Mouse (Mus musculus): ENCODE measurements around the gene Fndc10.
"Not testable (repeated sequence)": the region's sequence is repeated elsewhere in the genome, so short reads cannot be mapped to it uniquely, and the experiment has no call there.

Fndc10 gene

DNA sequence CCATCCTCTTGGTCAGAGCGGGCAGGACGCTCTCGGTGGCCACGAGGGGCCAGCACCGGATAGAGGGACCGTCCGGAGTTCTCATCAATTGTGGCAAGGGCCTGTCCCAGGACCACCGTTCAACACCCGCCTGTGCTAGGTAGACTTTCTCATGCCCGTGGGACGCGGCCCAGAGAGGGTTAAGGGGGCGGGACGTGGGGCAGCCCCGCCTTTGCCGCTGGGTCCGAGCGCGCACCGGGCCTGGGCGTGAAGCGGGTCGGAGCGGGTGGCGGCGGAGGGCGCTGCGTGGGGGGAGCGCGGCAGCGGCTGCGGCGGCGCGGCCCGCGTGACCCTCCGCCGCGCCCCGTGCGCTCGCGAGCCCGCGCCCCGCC lies at the start of gene Fndc10:
Gene Fndc10, plus strand, starts transcription at position 232 of the 371 bp plus-strand sequence.
- in situ Hi-C loops (cut with MboI, MseI): no loop called here

DNA sequence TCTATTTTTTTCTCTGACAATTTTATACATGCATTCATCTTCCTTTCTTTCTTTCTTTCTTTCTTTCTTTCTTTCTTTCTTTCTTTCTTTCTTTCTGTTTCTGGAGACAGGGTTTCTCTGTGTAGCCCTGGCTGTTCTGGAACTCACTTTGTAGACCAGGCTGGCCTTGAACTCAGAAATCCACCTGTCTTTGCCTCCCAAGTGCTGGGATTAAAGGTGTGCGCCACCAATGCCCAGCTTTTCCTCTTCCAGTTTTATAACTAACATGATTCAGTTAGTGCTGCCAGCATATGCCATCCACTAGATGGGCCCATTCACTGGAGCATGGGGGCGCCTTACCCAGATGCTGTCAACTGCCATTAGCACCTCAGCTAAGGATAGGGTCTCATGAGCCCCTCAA lies 48.8 kb upstream of the Fndc10 start, which contains the start of gene Gm10563:
Gene Gm10563, minus strand, starts transcription at position 101 of the 400 bp plus-strand sequence.
- in situ Hi-C loops (cut with MboI, MseI): not testable (repeated sequence)

GRCm38 (mm10) chr4:155645721-155646120 lies 48.4 kb upstream of the Fndc10 start:
- in situ Hi-C loops (cut with MboI, MseI): no loop called here

DNA sequence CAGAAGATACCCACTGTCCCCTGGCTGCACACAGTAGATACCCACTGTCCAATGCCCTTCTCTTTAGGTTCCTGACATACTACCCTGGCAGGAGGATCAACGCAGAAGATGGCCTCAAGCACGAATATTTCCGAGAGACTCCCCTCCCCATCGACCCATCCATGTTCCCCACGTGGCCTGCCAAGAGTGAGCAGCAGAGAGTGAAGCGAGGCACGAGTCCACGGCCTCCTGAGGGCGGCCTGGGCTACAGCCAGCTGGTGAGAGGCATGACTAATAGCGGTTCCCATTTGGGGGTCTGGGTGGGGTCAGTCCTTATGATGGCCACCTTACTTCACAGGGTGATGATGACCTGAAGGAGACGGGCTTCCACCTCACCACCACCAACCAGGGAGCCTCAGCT lies 44.8 kb upstream of the Fndc10 start:
- in situ Hi-C loops (cut with MboI, MseI): no loop called here

DNA sequence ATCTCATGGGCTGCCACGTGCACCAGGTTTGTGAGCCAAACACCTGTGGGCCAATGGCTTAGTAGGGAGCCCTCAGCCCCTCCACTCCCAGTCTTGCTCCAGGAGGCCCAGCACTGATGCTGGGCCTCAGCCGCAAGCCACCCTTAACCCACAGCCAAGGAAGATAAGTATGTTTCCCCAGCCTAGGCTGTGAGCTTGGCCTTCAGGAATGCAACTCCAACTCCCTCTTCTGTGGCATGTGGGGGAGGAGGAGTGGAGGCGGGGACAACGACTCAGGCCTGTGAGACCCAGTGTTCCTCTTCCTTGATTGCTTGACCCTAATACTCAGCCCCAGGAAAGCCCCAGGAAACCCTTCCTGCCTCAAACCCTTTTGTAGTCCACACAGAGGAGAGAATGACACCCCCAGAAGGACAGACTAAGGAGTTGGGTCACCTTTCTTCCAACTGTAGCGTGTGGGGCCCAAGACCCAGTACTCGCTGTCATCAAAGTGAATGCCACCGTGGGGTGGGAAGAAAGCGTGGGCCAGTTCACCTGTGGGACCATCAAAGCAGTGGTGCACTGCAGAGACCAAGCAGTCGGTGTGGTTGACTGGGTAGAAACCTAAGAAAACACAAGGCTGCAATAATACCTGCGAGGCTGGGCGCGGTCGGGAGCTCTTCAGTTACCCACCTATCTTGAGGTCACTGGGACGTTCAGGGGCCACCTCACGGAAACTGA lies 42.4 kb upstream of the Fndc10 start:
- in situ Hi-C loops (cut with MboI, MseI): no loop called here

GRCm38 (mm10) chr4:155652283-155653085 lies 41.7 kb upstream of the Fndc10 start:
- in situ Hi-C loops (cut with MboI, MseI): no loop called here

DNA sequence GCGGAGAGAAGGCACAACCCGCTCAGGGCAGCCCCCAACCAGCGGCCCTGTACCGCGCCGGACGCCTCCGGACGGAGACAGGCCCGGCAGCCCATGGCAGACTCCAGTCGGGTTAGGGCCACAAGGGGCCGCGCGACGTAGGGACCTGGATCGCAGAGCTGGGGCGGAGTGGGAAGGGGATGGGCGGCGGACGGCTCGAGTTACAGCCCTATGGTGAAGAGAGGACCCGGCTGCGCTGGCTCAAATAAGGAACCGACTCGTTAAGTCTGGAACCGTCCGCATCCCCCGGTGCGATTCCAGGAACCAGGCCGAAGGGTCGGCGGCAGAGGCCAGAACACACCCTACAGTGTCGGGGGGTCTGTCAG lies 41.1 kb upstream of the Fndc10 start, which contains the start of gene Mmp23:
Gene Mmp23, minus strand, starts transcription at position 299 of the 365 bp plus-strand sequence.
- in situ Hi-C loops (cut with MboI, MseI): no loop called here

GRCm38 (mm10) chr4:155653451-155654182 lies 40.5 kb upstream of the Fndc10 start:
- in situ Hi-C loops (cut with MboI, MseI): no loop called here

GRCm38 (mm10) chr4:155654183-155654455 lies 40.0 kb upstream of the Fndc10 start:
- in situ Hi-C loops (cut with MboI, MseI): no loop called here

DNA sequence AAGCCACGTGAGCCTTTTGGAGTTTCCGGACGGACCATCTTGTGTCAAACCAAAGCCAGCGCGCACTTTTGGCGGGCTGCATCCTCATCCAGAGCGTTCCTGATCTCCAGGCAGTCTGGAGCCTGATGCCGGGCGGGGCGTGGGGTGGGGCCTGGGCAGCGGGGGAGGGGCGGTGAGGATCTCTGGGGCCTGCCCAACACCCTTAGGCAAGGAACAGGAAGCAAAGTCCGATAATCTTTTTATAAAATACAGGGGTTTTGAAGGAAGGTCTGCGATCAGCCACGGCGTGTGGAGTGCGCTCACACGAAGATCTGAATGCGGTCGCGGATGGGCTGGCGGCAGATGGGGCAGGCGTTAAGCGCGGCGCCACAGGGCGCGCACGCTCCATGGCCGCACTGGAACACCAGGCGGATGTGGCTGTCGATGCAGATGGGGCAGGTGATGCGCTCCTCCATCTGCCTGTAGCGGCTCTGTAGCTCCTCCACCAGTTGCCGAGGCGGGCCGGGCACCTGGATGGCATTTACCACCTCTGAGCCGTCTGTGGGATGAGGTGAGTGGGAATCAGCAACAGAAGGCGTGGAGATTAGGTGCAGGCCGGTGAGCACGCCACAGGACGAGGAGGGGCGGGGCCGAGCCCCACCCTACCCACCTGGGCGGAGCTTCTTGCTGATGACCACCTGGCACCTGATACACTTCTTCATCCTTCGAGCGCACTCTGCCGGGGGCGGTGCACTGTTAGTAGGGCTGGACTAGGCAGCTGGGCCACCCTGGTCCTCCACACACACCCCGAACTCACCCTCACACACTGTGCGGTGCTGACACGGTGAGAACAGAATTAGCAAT lies 39.5 kb upstream of the Fndc10 start:
- in situ Hi-C loops (cut with MboI, MseI): no loop called here

DNA sequence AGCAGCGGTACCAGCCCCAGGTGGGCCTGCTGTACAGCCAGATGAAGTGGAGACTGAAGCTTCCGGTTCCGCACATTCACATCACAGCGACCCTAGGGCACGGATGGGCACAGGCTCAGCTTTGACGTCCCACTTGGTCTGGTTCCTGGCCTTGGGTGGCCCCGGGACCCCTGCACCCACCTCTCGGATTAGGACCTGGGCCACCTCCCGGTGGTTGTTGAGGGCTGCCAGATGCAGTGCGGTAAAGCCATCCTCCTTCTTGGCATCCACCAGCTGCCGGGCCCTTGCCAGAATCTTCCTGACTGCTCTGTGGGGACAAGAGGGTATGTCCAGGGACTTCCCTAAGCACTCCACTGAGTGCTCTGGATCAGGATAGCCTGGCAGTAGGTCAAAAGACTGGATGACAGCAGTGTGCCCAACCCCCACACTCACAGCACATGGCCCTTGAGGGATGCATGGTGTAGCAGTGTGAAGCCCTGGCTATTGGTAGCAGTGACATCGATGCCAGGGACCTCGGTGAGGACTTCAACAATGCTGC lies 37.9 kb upstream of the Fndc10 start:
- in situ Hi-C loops (cut with MboI, MseI): no loop called here

GRCm38 (mm10) chr4:155658961-155659360 lies 35.2 kb upstream of the Fndc10 start:
- in situ Hi-C loops (cut with MboI, MseI): no loop called here

- in situ Hi-C loops (cut with MboI, MseI): no loop called here
Measured at GRCm38 (mm10) chr4:155660641-155661040, 33.5 kb upstream of the Fndc10 start.

DNA sequence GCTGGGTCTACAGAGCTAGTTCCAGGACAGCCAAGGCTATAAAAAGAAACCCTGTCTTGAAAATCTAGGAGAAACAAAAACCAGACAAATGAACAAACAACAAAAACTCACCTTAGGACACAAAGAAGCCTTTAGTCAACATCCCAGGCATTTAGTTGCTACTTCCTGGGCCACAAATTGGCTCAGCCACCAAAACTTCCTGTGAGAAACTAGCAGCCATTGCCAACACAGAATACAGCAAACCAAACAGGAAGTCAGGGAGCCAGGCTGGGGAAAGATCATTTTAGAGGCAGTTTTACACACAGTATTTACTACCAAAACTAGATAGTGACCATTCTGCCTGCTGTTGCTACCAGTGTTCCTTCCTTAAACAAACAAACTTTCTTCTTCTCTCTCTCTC lies 27.2 kb upstream of the Fndc10 start:
- in situ Hi-C loops (cut with MboI, MseI): no loop called here

- in situ Hi-C loops (cut with MboI, MseI): no loop called here
Measured at GRCm38 (mm10) chr4:155668689-155669597, 25.2 kb upstream of the Fndc10 start, which contains the start of gene Mib2. TSS of gene Mib2 (minus strand) at chr4:155669198.

DNA sequence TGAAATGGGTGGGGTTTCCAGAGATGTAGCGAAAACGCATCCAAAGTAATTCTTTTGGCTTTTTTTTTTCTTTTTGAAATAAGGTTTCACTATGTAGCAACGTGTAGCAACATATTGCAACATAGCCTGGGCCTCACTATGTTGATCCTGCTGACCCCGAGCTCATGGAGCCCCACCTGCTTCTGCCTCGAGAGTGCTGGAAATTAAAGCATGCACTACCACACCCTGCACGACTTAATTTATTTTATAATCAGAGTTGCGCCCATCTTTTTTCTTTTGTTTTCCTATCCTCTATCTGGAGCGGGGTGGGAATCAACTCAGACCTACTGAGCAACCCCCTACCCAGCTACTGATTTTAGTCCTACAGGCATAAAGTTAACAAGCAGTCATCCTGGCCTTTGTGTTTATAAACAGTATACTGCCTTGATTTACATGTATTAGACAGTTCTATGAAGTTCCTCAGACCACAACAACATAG lies 24.5 kb upstream of the Fndc10 start:
- in situ Hi-C loops (cut with MboI, MseI): no loop called here

DNA sequence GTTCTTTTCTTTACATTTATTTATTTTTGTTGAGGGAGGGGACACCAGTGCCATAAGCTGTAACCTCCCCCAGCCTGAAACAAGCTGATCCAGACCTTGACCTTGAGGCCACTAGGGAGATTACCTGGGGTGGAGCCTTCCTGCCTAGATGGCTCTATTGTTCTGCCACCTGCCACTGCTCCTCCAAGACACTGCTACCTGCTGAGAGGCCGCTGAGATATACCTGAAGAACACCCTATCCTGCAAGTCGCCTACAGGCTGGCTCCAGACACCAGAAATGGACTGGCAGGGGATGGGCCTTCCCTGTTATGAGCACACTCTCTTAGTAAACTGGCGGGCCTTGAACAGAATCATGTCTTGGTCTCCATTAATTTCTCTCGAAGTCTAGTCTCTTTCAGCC lies 23.9 kb upstream of the Fndc10 start:
- in situ Hi-C loops (cut with MboI, MseI): not testable (repeated sequence)

- in situ Hi-C loops (cut with MboI, MseI): no loop called here
Measured at GRCm38 (mm10) chr4:155672082-155672481, 22.1 kb upstream of the Fndc10 start.

GRCm38 (mm10) chr4:155675991-155676390 lies 18.2 kb upstream of the Fndc10 start:
- in situ Hi-C loops (cut with MboI, MseI): no loop called here

DNA sequence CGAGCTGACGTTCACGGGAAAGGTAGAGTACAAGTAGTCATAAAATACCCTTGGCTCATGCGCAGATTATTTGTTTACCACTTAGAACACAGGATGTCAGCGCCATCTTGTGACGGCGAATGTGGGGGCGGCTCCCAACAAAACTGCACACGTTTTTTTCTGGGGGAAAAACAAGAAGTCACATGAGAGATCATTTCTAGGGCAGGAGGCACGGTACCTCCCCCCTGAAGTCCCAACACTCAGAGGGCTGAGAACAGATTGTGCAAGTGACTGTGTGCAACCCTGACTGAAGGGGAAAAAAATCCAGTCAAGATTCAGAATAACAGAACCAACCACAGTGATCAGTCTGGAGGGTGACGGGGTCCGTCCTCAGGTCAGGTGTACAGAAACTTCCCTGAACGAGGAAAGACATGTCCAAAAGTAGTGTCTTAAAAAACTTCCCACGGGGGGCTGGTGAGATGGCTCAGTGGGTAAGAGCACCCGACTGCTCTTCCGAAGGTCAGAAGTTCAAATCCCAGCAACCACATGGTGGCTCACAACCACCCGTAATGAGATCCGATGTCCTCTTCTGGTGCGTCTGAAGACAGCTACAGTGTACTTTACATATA lies 10.4 kb upstream of the Fndc10 start:
- in situ Hi-C loops (cut with MboI, MseI): not testable (repeated sequence)

Measured in regulatory T cell (primary cell).